Mouse (Mus musculus) spleen, adult 12 weeks (tissue): ENCODE measurements around the gene Amtn.
"Not testable (repeated sequence)": the region's sequence is repeated elsewhere in the genome, so short reads cannot be mapped to it uniquely, and the experiment has no call there.

Experiments
- DNase-seq: peaks from one replicate; pipeline ENCODE4 v3.0.0; 2022; ENCODE audit warnings: low spot score

Gene Amtn

GRCm38 (mm10) chr5:88375808-88376207, at the start of gene Amtn:
Gene Amtn (plus strand): TSS chr5:88376108.
- DNase-seq = no peak

- DNase-seq = not testable (repeated sequence)
These were observed 27.4 kb upstream of the Amtn start for GRCm38 (mm10) chr5:88348533-88348932.

- no peak for DNase-seq
These were observed 11.1 kb upstream of the Amtn start for GRCm38 (mm10) chr5:88364768-88365167.

DNA sequence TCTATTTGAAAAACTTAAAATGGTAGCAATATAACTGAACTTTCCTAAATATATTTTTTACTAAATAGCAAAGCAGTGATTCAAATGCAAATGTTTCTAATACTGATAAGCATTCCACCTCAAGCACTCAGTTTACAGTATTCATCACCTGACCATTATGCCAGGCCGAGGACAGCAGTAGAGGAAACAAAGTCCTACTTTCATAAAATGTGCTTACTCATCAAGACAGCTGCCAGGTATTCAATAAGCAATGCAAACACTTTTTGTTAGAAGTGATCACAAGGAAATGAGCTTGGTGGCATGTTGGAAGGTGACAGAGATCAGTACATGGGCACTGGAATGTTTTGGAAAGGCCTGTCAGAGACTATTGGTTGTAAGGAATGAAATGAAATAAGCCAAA, 9.0 kb upstream of the Amtn start:
- DNase-seq = no peak

- DNase-seq = no peak
These were observed 5.2 kb upstream of the Amtn start for GRCm38 (mm10) chr5:88370578-88371232.

GRCm38 (mm10) chr5:88372563-88372962, 3.3 kb upstream of the Amtn start:
- no peak for DNase-seq

DNA sequence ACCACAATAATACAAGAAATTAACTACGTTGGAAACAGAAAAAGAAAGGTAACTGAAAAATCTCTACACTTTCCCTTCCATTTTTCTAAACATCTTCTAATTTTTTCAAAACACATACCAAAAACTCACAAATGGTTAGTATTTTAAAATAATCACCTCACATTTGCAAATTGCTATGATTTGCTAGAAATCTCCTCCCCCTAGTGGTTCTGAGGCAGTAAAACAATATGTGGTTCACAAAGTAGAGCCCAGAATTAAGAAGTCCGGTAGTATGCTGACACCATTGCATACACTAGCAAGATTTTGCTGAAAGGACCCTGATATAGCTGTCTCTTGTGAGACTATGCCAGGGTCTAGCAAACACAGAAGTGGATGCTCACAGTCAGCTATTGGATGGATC, 16.1 kb downstream of the Amtn start:
- not testable (repeated sequence) for DNase-seq

DNA sequence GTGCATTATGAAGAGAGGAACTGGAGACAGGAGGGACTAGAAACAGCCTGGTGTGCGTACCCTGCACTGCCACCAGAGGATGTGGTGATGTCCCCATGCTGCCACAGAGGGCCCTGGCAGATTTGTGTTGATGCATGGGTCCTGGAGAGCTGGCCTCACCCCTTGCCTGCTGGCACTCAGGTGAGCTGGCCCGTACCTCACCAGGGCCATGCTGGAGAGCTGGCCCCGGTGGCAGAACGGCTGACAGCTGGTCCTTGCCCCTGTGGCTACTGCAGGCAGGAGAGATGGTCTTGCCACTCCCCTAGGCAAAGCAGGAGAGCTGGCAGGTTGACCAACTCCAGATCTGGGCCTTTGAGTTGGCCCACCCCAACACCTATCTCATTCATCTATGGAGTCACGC, 22.7 kb downstream of the Amtn start:
- no peak for DNase-seq

DNA sequence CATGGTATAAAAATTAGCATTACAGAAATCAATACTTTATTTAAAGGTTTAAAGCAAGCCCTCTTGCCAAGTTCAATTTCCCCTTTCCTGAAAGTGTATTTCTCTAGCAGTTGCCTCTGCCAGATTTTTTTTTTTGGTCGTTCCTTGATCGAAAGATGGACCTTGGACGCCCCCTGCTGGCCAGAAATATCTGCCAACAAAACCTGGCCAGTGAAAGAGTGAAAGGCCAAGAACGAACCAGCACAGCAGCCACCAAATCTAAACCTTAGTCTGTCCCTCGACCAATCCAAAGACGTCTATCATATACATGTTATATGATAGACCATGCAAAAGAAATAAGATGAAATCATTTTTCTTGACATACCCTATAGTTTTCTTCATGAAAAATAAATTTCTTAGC, 23.9 kb downstream of the Amtn start:
- no peak for DNase-seq

GRCm38 (mm10) chr5:88401464-88401863, 25.6 kb downstream of the Amtn start:
- DNase-seq = no peak

- DNase-seq = no peak
These were observed 44.6 kb downstream of the Amtn start for GRCm38 (mm10) chr5:88420319-88421065.

DNA sequence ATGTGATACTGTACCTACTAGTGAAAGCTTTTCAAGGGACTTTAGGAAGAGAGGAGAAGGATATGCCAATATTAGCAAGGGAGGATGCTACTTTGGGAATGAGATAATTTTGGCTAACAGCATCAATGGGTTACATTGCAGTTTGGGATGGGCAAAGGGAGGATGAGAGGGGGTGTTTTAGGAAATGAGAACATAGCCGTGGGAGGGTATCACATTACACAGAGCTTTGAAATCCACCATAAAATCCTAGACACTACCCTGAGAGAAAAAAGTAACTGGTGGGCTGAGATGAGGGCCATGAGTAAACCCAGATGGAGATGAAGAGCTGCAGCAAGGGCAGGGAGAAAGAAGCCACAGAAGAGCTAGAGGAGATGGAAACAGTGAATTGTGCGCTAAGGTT, 49.0 kb downstream of the Amtn start:
- not testable (repeated sequence) for DNase-seq

DNA sequence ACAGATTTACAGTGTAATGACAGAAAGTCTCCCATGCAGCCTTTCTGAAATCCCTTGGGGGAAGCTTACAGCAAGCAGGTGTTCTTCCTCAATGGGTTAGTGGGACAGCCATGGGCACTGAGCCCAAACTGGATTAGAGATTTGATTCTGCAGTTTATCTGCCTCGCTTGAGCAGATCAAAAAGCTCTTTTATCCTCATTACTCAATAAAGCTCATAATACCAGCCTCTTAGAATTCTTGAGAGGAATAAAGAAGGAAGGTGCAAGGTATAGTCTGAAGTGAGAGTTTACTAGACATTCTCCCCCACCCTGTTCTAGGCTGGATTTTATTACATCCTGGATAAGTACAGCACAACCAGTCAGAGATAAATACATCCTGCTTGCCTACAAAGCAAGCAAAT, 50.8 kb downstream of the Amtn start:
- no peak for DNase-seq
